In the genomic region with DNA sequence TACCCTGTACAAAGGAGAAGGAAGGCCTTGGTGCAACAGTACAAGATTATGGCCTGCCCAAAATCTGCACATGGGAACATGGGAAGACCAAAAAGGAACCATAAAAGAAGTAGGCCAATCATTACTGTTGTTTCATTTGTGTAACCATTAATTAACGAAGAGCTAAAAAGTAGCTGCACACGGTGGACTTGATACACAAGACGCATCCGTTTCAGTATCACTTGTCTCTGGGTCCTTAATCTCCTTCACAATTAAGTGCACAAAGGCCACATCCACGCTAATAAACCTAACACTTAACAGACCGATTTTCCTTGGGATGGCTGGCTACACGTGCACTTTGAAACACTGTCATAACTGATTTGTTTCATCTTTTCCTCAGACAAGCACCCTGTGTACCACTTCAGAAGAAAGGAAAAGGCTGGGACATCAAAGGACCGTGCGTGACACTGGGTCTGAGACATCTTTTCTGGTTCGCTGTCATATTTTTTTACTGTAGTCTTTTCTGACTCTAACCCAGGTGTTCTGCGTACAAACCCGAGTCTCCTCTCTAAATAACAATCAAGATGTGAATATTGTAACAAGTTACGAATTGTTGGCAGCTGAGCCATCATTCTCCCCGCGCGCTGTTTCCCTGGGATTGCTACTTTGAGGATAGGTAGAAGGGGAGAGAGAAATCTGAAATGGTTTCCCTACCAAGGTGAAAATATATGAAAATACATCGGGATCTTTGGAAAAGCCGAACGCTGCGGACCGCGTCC, we compare ENCODE assay signal across 8 mouse cellular contexts. TPM values are rescaled to one million over a fixed set of nuclear protein-coding genes. Genes with fewer than 3 reads are reported as not detected.
DNase-seq lines count a peak whose midpoint lies in the region; ATAC-seq and TF ChIP-seq lines count a peak whose summit lies in the region.

No protein-coding gene starts in this region.

- 4% methylated on average over 22 of the region's 22 CpGs for WGBS in lung, postnatal 0 days
- 4% methylated on average over 22 of the region's 22 CpGs for WGBS in hindbrain, postnatal 0 days

- no peak for DNase-seq in lung, postnatal 0 days (ENCODE audit: low spot score)
- no peak for DNase-seq in lung, postnatal 14 days
- peak; percentile 53 for DNase-seq in brain, embryonic 14.5 days (ENCODE audit: low read depth)
- DNase-seq in hindbrain, postnatal 0 days (ENCODE audit: low spot score), result peak; percentile 14
- no peak for DNase-seq in right cerebral cortex, postnatal 25 days
- DNase-seq in ovary, postnatal 36 days (ENCODE audit: low spot score), result no peak
- no peak for DNase-seq in ovary, postnatal 14 days (ENCODE audit: low spot score)

- H3K9me3 ChIP-seq in lung, postnatal 0 days (ENCODE audit: low read length), result no peaks in the 10 kb centered on the region
- no peaks in the 10 kb centered on the region for H3K9me3 ChIP-seq in hindbrain, postnatal 0 days (ENCODE audit: low read length)

- peak overlapping the region; percentile 88 for H3ac ChIP-seq in myocyte (ENCODE audit: control insufficient read depth, insufficient read length)

- TF ChIP-seq CTCF in lung, postnatal 0 days (IDR thresholded peaks at IDR 0.05), result no peak
- TF ChIP-seq CTCF in brain, embryonic 14.5 days (IDR thresholded peaks at IDR 0.05; ENCODE audit: borderline replicate concordance, extremely low read depth, insufficient read depth, insufficient read length), result no peak
- TF ChIP-seq CTCF in hindbrain, postnatal 0 days (IDR thresholded peaks at IDR 0.05; ENCODE audit: low read depth), result no peak

- peak overlapping the region; percentile 96 for H3K27ac ChIP-seq in lung, postnatal 0 days (ENCODE audit: low read length)
- H3K27ac ChIP-seq in hindbrain, postnatal 0 days, result peak overlapping the region; percentile 87

- peaks cover 55% of the 10 kb centered on the region for H3K79me2 ChIP-seq in myocyte (ENCODE audit: control insufficient read depth, insufficient read depth)

- H3K27me3 ChIP-seq in lung, postnatal 0 days (replicated peaks; ENCODE audit: insufficient read depth, low read length), result no peaks in the 10 kb centered on the region
- no peaks in the 10 kb centered on the region for H3K27me3 ChIP-seq in hindbrain, postnatal 0 days (ENCODE audit: insufficient read depth, low read length)
- H3K27me3 ChIP-seq in myocyte (ENCODE audit: control insufficient read depth, insufficient read depth, insufficient read length), result no peaks in the 10 kb centered on the region

- H3K9ac ChIP-seq in lung, postnatal 0 days (replicated peaks; ENCODE audit: low read depth), result peak overlapping the region; percentile 96
- H3K9ac ChIP-seq in hindbrain, postnatal 0 days (replicated peaks; ENCODE audit: low read length), result peak overlapping the region; percentile 91

- TF ChIP-seq POLR2A in brain, embryonic 14.5 days (IDR thresholded peaks at IDR 0.05; ENCODE audit: borderline replicate concordance, extremely low read depth, insufficient read depth, insufficient read length, poor library complexity, severe bottlenecking), result no peak
- TF ChIP-seq POLR2A in myocyte (IDR thresholded peaks at IDR 0.05; ENCODE audit: insufficient read length, low read depth), result no peak

- H3K4me2 ChIP-seq in lung, postnatal 0 days (replicated peaks; ENCODE audit: low read depth, low read length), result peak overlapping the region; percentile 79
- H3K4me2 ChIP-seq in hindbrain, postnatal 0 days (ENCODE audit: low read depth, low read length), result peak overlapping the region; percentile 68
- peak overlapping the region; percentile 90 for H3K4me2 ChIP-seq in myocyte (ENCODE audit: low read depth)

- H3K4me3 ChIP-seq in lung, postnatal 0 days (ENCODE audit: low read depth, low read length), result peak overlapping the region; percentile 98
- peak overlapping the region; percentile 96 for H3K4me3 ChIP-seq in hindbrain, postnatal 0 days (ENCODE audit: low read length)
- H3K4me3 ChIP-seq in myocyte, result peak overlapping the region; percentile 66

- peaks cover 25% of the 10 kb centered on the region for H3K4me1 ChIP-seq in lung, postnatal 0 days (ENCODE audit: insufficient read depth, low read depth, low read length)
- H3K4me1 ChIP-seq in hindbrain, postnatal 0 days (ENCODE audit: insufficient read depth, low read length), result peaks cover 11% of the 10 kb centered on the region

- ATAC-seq in lung, postnatal 0 days, result no peak
- ATAC-seq in hindbrain, postnatal 0 days, result no peak

- no peaks in the 10 kb centered on the region for H3K36me3 ChIP-seq in lung, postnatal 0 days (ENCODE audit: insufficient read depth, low read length)
- no peaks in the 10 kb centered on the region for H3K36me3 ChIP-seq in hindbrain, postnatal 0 days (ENCODE audit: insufficient read depth, low read length)
- H3K36me3 ChIP-seq in myocyte (ENCODE audit: control insufficient read depth, insufficient read depth), result no peaks in the 10 kb centered on the region

- TF ChIP-seq EP300 in lung, postnatal 0 days (IDR thresholded peaks at IDR 0.05), result no peak

TF ChIP-seq in myocyte, 11 proteins besides CTCF, POLR2A, EP300 and RAD21:
- no peak for TF ChIP-seq REST (IDR thresholded peaks at IDR 0.05; ENCODE audit: insufficient read depth, insufficient read length)
- no peak for TF ChIP-seq MYOD1 (IDR thresholded peaks at IDR 0.05; ENCODE audit: control insufficient read depth in 1 of 3, insufficient read length in 2 of 3, low read depth in 2 of 3)

RNA-seq across cellular contexts. Expression of a gene that starts 0.8 kb away (rescaled TPM):
- 27.9 and 29.1 TPM in 2 replicates for polyA plus RNA-seq in lung, postnatal 0 days (2015; fragmentation: Nextera tagmentation; extraction: Ambion mirVana)
- 12.2 and 20.0 TPM in 2 replicates for polyA plus RNA-seq in brain, embryonic 14.5 days (2012; rRNA removed)
- 11.7 and 12.4 TPM in 2 replicates for total RNA-seq in hindbrain, postnatal 0 days (2014; rRNA removed)
- polyA plus RNA-seq in hindbrain, postnatal 0 days (2015; fragmentation: Nextera tagmentation; extraction: Ambion mirVana), result 21.7 and 22.7 TPM in 2 replicates
- polyA plus RNA-seq in myocyte (2012; fragmentation: generic; extraction: Trizol), result 5.5 TPM

RNA-seq across cellular contexts. Expression of a gene that starts 4.8 kb away (rescaled TPM):
- polyA plus RNA-seq in lung, postnatal 0 days (2015; fragmentation: Nextera tagmentation; extraction: Ambion mirVana), result not detected in 2 replicates
- polyA plus RNA-seq in brain, embryonic 14.5 days (2012; rRNA removed), result 0.59 and 1.0 TPM in 2 replicates
- total RNA-seq in hindbrain, postnatal 0 days (2014; rRNA removed), result 0.94 and 1.0 TPM in 2 replicates
- polyA plus RNA-seq in hindbrain, postnatal 0 days (2015; fragmentation: Nextera tagmentation; extraction: Ambion mirVana), result 0.68 and 0.81 TPM in 2 replicates
- polyA plus RNA-seq in myocyte (2012; fragmentation: generic; extraction: Trizol), result not detected

RNA-seq across cellular contexts. Expression of a gene that starts 52.8 kb away (rescaled TPM):
- polyA plus RNA-seq in lung, postnatal 0 days (2015; fragmentation: Nextera tagmentation; extraction: Ambion mirVana), result 0.48 and 0.63 TPM in 2 replicates
- 1.1 and 1.5 TPM in 2 replicates for polyA plus RNA-seq in brain, embryonic 14.5 days (2012; rRNA removed)
- total RNA-seq in hindbrain, postnatal 0 days (2014; rRNA removed), result 0.79 and 1.6 TPM in 2 replicates
- 0.47 and 0.64 TPM in 2 replicates for polyA plus RNA-seq in hindbrain, postnatal 0 days (2015; fragmentation: Nextera tagmentation; extraction: Ambion mirVana)
- polyA plus RNA-seq in myocyte (2012; fragmentation: generic; extraction: Trizol), result 0.08 TPM

Comparison
In these comparisons a context has a peak if more than half of its experiments do, and no peak if none do; other contexts are left out.
1. DNase-seq: peak in brain, embryonic 14.5 days (single experiment) and hindbrain, postnatal 0 days (single experiment); none in lung, postnatal 0 days (single experiment), lung, postnatal 14 days (single experiment), right cerebral cortex, postnatal 25 days (single experiment), ovary, postnatal 36 days (single experiment) and ovary, postnatal 14 days (single experiment).
2. Peak in every context shown above with its lines, with median percentiles within 50 percentile points of each other: H3K4me2 ChIP-seq and H3K4me3 ChIP-seq.